Mouse (Mus musculus) cerebellum, postnatal 4 days (tissue): ENCODE measurements around the gene Mucl3.

ENCODE experiments used
- DNase-seq, 2 experiments: peaks; one replicate each; pipeline ENCODE4 v3.0.0; 2022; ENCODE audit warnings: low spot score in 2 of 2, mixed read lengths in 1 of 2

Mucl3 gene

GRCm38 (mm10) chr17:35643609-35644236 lies at the start of gene Mucl3:
TSS of gene Mucl3 (minus strand) at chr17:35643695.
- DNase-seq = no peak

- no peak for DNase-seq
Observed at GRCm38 (mm10) chr17:35692368-35692767, 48.9 kb upstream of the Mucl3 start.

- DNase-seq = no peak
Observed at GRCm38 (mm10) chr17:35691811-35692210, 48.3 kb upstream of the Mucl3 start.

- no peak for DNase-seq
Observed at GRCm38 (mm10) chr17:35689936-35690645, 46.6 kb upstream of the Mucl3 start.

- DNase-seq = no peak
Observed at GRCm38 (mm10) chr17:35688347-35689175, 45.1 kb upstream of the Mucl3 start.

GRCm38 (mm10) chr17:35685061-35685460 lies 41.6 kb upstream of the Mucl3 start:
- DNase-seq = no peak

GRCm38 (mm10) chr17:35681986-35682385 lies 38.5 kb upstream of the Mucl3 start:
- no peak for DNase-seq

- no peak for DNase-seq
Observed at GRCm38 (mm10) chr17:35680591-35680990, 37.1 kb upstream of the Mucl3 start.

- DNase-seq = peak; percentile 64 to 84
Observed at GRCm38 (mm10) chr17:35673416-35674035, 30.0 kb upstream of the Mucl3 start, which contains the start of gene Gtf2h4. TSS of gene Gtf2h4 (minus strand) at chr17:35673739.

- DNase-seq = no peak
Observed at GRCm38 (mm10) chr17:35672527-35672926, 29.0 kb upstream of the Mucl3 start.

GRCm38 (mm10) chr17:35671846-35672245 lies 28.4 kb upstream of the Mucl3 start:
- no peak for DNase-seq

- no peak for DNase-seq
Observed at GRCm38 (mm10) chr17:35669731-35670130, 26.2 kb upstream of the Mucl3 start.

GRCm38 (mm10) chr17:35667334-35668065 lies 24.0 kb upstream of the Mucl3 start, which contains the start of gene Vars2:
TSS of gene Vars2 (minus strand) at chr17:35667592.
- DNase-seq = peak; percentile 96 to 99

- peak in 1 of 2 experiments; percentile 38 for DNase-seq
Observed at GRCm38 (mm10) chr17:35666851-35667256, 23.4 kb upstream of the Mucl3 start.

- DNase-seq = no peak
Observed at GRCm38 (mm10) chr17:35665957-35666515, 22.5 kb upstream of the Mucl3 start.

GRCm38 (mm10) chr17:35653086-35653485 lies 9.6 kb upstream of the Mucl3 start:
- no peak for DNase-seq

- DNase-seq = no peak
Observed at GRCm38 (mm10) chr17:35649429-35649828, 5.9 kb upstream of the Mucl3 start.

- DNase-seq = no peak
Observed at GRCm38 (mm10) chr17:35639352-35639751, 4.1 kb downstream of the Mucl3 start.

- DNase-seq = peak in 1 of 2 experiments; percentile 70
Observed at GRCm38 (mm10) chr17:35638475-35639190, 4.9 kb downstream of the Mucl3 start.

GRCm38 (mm10) chr17:35636363-35636762 lies 7.1 kb downstream of the Mucl3 start:
- no peak for DNase-seq
